Mouse (Mus musculus) cerebellum, postnatal 14 days (tissue): ENCODE measurements at regions not wholly inside any gene's neighbourhood (a gene's known extent, or its start where the extent isn't known, plus 50 kb on each side); places are given as distances from the start of the nearest gene placed in this dataset.

ENCODE experiments used
- DNase-seq, 2 experiments: peaks; one replicate each; pipeline ENCODE4 v3.0.0; 2021; ENCODE audit warnings: mixed read lengths in 2 of 2

GRCm38 (mm10) chr16:95647854-95648253 is 54.0 kb upstream of the Ets2 start:
- peak; percentile 93 for DNase-seq

- no peak for DNase-seq
These were observed 56.6 kb upstream of the Erg start for GRCm38 (mm10) chr16:95642784-95643590.

- DNase-seq, result no peak
These were observed 54.3 kb upstream of the Erg start for GRCm38 (mm10) chr16:95640670-95641069.

- no peak for DNase-seq
These were observed 53.3 kb upstream of the Erg start for GRCm38 (mm10) chr16:95639677-95640076.

GRCm38 (mm10) chr16:95637850-95638249 is 51.5 kb upstream of the Erg start:
- no peak for DNase-seq

GRCm38 (mm10) chr16:95636615-95637014 is 50.2 kb upstream of the Erg start:
- DNase-seq, result no peak
